Mouse (Mus musculus) heart, embryonic 16.5 days (tissue): ENCODE data around the gene Lmo4. TPM values are rescaled to one million over a fixed set of nuclear protein-coding genes. Genes with fewer than 3 reads are reported as not detected.
A peak's percentile ranks its signal among the peaks of the same experiment; 100 is the strongest.

Experiments used
- ATAC-seq: fragments of 200-750 bp; cut with Nextera tagmentation; replicated peaks from 2 replicates; pipeline ENCODE4 v1.8.0; 2017; ENCODE audit warnings: moderate number of reproducible peaks; ENCODE audit not compliant: insufficient read depth, low FRiP score; ENCODE audit errors: extremely low read depth
- H3K27ac ChIP-seq: fragments of 300-500 bp; sonication (generic); 2 replicates; pipeline ENCODE4 v1.5.1; 2014; ENCODE audit warnings: mild to moderate bottlenecking, low read length, control low read depth, moderate library complexity
- H3K27me3 ChIP-seq: fragments of 300-500 bp; sonication (generic); 2 replicates; pipeline ENCODE4 v1.6.1; 2014; ENCODE audit warnings: low read length, mixed read lengths; ENCODE audit not compliant: control insufficient read depth, insufficient read depth
- H3K36me3 ChIP-seq: fragments of 300-500 bp; sonication (generic); 2 replicates; pipeline ENCODE4 v1.6.1; 2014; ENCODE audit not compliant: control insufficient read depth, insufficient read depth
- H3K4me1 ChIP-seq: fragments of 300-500 bp; sonication (generic); 2 replicates; pipeline ENCODE4 v1.6.1; 2014; ENCODE audit warnings: low read length, mixed read lengths; ENCODE audit not compliant: control insufficient read depth, insufficient read depth
- H3K4me2 ChIP-seq: fragments of 300-500 bp; sonication (generic); 2 replicates; pipeline ENCODE4 v1.6.1; 2014; ENCODE audit warnings: low read depth, mild to moderate bottlenecking, control low read depth, low read length
- H3K4me3 ChIP-seq: fragments of 300-500 bp; sonication (generic); 2 replicates; pipeline ENCODE4 v1.5.1; 2014; ENCODE audit warnings: mild to moderate bottlenecking, control low read depth, low read length
- H3K9ac ChIP-seq: fragments of 300-500 bp; sonication (generic); 2 replicates; pipeline ENCODE4 v1.6.1; 2014; ENCODE audit warnings: low read length, control low read depth
- H3K9me3 ChIP-seq: fragments of 300-500 bp; sonication (generic); replicated peaks from 2 replicates; pipeline ENCODE4 v1.6.1; 2016; ENCODE audit warnings: low read length; ENCODE audit not compliant: control insufficient read depth
- WGBS: fragments of 180-500 bp; shearing (Covaris S2); extraction: QIAGEN DNeasy Blood & Tissue Kit; methylation state at CpG from one replicate; pipeline ENCODE4 v1.1.7; 2014; 5-methylcytosine and 5-hydroxymethylcytosine counted together
- polyA plus RNA-seq: library from polyadenylated mRNA; unstranded; fragments of >200 nt; fragmentation: Nextera tagmentation; extraction: Ambion mirVana; gene quantifications from 2 replicates; pipeline ENCODE4 v1.2.1, GENCODE M21; 2015

Lmo4 gene
- 45.3 and 46.8 TPM in 2 replicates for polyA plus RNA-seq

DNA sequence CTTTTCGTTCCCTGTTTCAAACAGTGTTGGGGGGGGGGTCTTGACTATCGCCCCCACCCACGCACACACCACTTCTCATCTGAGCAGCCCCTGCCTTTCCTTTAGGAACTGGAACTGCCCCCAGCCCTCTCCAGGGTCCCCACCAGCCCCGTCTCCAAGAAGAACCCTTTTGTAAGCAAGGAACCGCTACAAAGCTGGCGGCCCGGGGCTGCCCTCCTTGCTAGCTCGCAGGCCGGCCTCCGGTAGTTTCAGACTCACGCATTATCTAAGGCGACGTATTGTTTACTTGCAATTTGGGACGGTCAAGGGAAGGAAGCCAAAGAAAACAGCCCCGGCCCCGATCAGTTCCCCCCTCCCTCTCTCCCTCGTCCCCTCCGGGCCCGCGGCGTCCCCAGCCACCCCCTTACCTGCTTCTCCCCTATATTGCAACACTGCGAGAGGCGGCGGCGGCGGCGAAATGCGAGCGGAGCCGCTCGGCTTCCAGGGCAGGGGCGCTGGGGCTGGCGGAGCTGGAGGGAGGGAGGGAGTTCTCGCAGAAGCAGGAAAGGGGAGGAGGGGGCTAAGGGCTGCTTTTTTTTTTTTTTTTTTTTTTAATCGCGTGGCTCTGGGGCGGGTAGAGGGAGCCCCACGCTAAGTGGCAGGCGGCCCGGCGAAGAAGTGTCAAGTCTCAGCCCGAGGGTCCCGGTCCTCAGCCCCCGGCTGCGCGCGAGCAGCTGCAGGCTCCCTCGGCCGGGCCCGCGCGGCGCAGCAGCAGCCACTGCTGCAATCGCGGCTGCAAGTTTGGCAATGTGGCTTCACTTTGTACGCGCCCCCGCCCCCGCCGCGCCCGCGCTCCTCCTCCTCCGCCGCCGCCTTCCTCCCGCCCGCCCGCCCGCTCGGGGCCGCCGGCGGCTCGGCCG, at the start of gene Lmo4:
Gene Lmo4 (minus strand): TSS at position 808 of the 899 bp plus-strand sequence.
- Histone ChIP-seq H3K27ac (peak within 1 kb of the TSS; percentile 99), H3K27me3 (no peaks in the 10 kb centered on the region), H3K9ac (peak within 1 kb of the TSS; percentile 93), H3K9me3 (no peaks in the 10 kb centered on the region), H3K4me1 (peaks cover 21% of the 10 kb centered on the region), H3K4me3 (peak within 1 kb of the TSS; percentile 67), H3K4me2 (peak within 1 kb of the TSS; percentile 95), H3K36me3 (peaks cover 3% of the 10 kb centered on the region; the same call in 1 of the 2 replicates)
- WGBS: under 1% methylated on average over 62 of the region's 76 CpGs
- ATAC-seq: peak; percentile 79

DNA sequence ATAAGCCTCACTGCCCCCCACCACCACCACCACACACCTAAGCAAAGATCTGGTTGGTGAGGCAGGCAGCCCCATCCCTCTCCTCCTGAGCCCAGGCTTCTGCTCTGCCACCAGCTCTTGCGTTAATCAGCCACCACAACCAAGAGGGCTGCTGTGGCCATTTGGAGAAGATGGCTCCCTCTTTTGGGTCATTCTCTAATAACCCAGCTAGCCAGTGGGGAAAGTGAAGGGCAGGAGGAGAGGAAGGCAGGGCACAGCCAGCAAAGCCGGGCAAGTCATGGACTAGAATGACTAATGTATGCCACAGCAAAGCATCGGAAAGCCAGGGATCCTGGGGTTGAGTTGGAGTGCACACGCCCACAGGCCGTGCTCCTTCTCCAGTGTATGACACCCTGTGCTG, 49.3 kb upstream of the Lmo4 start:
- no peak overlapping the region for H3K4me3 ChIP-seq
- H3K9me3 ChIP-seq: no peaks in the 10 kb centered on the region
- H3K4me1 ChIP-seq: no peaks in the 10 kb centered on the region
- no peaks in the 10 kb centered on the region for H3K27me3 ChIP-seq
- ATAC-seq: no peak
- 83% methylated on average over 5 of the region's 5 CpGs for WGBS
- no peak overlapping the region for H3K4me2 ChIP-seq
- no peak overlapping the region for H3K9ac ChIP-seq
- no peak overlapping the region for H3K27ac ChIP-seq
- no peaks in the 10 kb centered on the region for H3K36me3 ChIP-seq

DNA sequence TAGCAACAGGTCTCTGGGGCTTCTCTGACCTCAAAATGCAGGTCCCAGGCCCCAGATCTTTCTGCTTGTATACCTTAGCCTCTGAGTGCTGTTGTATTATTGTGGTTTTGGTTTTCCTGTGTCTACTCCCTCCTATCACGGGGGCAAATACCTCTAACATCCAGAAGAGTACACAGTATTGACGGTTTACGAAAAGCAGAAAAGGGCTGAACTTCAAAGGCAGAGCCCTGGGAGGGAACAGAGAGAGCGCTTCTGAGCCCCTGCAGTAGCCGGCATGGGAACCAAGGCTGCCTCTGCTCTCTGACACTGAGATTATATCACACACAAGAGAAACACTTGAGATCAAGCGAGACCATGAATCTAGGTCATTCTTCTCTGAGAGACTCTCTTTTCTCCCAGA, 48.0 kb upstream of the Lmo4 start:
- WGBS: 53% methylated on average over 6 of the region's 6 CpGs
- Histone ChIP-seq H3K36me3 (no peaks in the 10 kb centered on the region), H3K4me1 (no peaks in the 10 kb centered on the region), H3K4me2 (no peak overlapping the region), H3K9ac (no peak overlapping the region), H3K27ac (no peak overlapping the region), H3K4me3 (no peak overlapping the region), H3K9me3 (no peaks in the 10 kb centered on the region), H3K27me3 (no peaks in the 10 kb centered on the region)
- peak; percentile 67 for ATAC-seq

DNA sequence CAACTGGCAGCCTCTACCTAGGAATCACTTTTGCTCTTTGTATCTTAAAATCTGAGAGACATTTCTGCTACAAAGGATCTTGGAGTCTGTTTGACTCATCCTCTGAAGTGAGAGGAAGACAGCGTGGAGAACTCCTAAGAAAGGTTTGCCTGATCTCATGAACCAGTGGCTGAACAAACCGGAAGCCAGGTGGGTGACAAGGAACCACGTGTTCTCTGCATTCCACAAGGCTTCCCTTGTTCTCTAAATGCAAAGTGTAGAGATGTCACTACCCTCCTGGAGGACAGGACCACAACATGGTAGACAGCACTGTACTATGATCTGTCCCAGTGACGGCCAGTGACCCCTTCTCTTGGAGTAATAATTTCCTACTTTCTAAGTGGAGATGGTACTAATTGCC, 47.1 kb upstream of the Lmo4 start:
- Histone ChIP-seq H3K4me1 (no peaks in the 10 kb centered on the region), H3K9me3 (no peaks in the 10 kb centered on the region)

DNA sequence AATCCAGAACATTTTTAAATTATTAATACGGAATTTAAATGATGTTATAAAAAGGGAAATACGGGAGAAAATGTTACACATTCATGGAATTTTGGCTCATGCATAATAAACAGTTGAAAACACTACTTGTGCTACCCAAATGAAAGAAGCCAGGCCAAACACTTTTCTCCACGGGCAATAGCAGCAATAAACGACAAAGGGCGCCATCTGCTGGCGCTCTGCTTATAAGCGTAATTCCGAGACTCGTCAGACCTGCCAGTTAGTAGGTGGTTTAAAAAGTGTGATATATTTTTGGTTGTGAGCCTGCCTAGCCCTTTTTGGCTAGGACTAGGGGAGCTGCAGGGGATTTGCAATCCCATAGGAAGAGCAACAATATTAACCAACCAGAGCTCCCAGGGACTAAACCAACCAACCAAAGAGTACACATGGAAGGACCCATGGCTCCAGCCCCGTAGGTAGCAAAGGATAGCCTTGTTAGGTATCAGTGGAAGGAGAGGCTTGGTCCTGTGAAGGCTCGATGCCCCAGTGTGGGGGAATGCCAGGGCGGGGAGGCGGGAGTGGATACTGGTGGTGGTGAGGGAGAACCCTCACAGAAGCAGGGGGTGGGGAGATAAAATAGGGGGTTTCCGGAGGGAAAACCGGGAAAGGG, 37.1 kb upstream of the Lmo4 start:
- Histone ChIP-seq H3K9ac (no peak overlapping the region), H3K27ac (no peak overlapping the region), H3K4me2 (no peak overlapping the region), H3K27me3 (no peaks in the 10 kb centered on the region; the same call in none of the 2 replicates), H3K36me3 (no peaks in the 10 kb centered on the region), H3K4me3 (no peak overlapping the region), H3K4me1 (no peaks in the 10 kb centered on the region), H3K9me3 (no peaks in the 10 kb centered on the region)
- WGBS: 23% methylated on average over 15 of the region's 15 CpGs
- no peak; the same call in 1 of the 2 replicates for ATAC-seq

More for the DNA sequence above, 47.1 kb upstream of the Lmo4 start:
- ATAC-seq: peak; percentile 32; the same call in 1 of the 2 replicates
- H3K27me3 ChIP-seq: no peaks in the 10 kb centered on the region
- no peak overlapping the region for H3K4me2 ChIP-seq
- 75% methylated on average over 4 of the region's 4 CpGs for WGBS
- no peak overlapping the region for H3K9ac ChIP-seq
- no peaks in the 10 kb centered on the region for H3K36me3 ChIP-seq
- H3K27ac ChIP-seq: no peak overlapping the region
- H3K4me3 ChIP-seq: no peak overlapping the region

DNA sequence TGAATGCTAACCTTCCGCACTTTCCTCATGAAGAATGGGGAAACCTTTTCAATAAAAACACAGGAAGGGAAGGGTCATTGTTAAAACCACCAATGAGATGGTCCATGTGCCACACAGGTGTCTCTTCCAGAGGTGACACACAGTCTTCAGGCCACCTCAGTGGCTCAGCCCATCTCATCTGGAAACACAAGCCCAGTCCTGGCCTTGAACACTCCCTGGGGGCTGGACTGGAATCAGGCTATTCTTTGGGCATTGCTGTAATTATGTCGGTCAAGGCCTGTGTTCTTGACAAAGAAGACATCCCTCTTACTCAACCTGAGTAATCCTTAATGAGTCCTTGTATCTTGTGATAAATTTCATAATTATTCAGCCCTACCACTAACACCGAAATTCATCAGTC, 36.1 kb upstream of the Lmo4 start:
- H3K9me3 ChIP-seq: no peaks in the 10 kb centered on the region
- no peak overlapping the region for H3K27ac ChIP-seq
- no peaks in the 10 kb centered on the region; the same call in none of the 2 replicates for H3K27me3 ChIP-seq
- no peak overlapping the region for H3K4me2 ChIP-seq
- H3K4me3 ChIP-seq: no peak overlapping the region
- no peak overlapping the region for H3K9ac ChIP-seq
- no peak for ATAC-seq
- no peaks in the 10 kb centered on the region for H3K4me1 ChIP-seq
- no peaks in the 10 kb centered on the region for H3K36me3 ChIP-seq
- WGBS: 87% methylated on average over 3 of the region's 3 CpGs

DNA sequence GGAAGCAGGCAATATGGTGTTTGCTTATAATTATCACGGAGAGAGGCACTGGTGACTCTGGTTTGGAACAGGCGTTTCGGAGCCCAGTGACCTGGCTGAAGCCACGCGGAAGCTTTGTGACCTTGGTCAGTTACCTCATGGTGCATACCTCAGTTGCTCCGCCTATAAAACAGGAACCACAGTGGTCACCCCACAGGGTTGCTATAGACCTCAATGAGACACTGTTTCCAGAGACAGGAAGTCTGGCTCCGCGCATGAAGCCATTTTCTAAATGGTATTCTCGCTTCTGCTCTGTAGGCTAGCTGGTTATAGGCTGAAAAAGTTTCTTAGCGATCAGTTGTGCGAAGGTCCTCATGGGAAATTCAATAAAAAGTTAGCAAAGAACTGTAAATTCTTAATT, 33.5 kb upstream of the Lmo4 start:
- H3K9me3 ChIP-seq: no peaks in the 10 kb centered on the region
- H3K27ac ChIP-seq: no peak overlapping the region
- no peak overlapping the region for H3K9ac ChIP-seq
- H3K36me3 ChIP-seq: no peaks in the 10 kb centered on the region
- H3K27me3 ChIP-seq: no peaks in the 10 kb centered on the region; the same call in none of the 2 replicates
- H3K4me2 ChIP-seq: no peak overlapping the region
- ATAC-seq: no peak
- no peaks in the 10 kb centered on the region; the same call in 1 of the 2 replicates for H3K4me1 ChIP-seq
- 94% methylated on average over 11 of the region's 11 CpGs for WGBS
- H3K4me3 ChIP-seq: no peak overlapping the region

DNA sequence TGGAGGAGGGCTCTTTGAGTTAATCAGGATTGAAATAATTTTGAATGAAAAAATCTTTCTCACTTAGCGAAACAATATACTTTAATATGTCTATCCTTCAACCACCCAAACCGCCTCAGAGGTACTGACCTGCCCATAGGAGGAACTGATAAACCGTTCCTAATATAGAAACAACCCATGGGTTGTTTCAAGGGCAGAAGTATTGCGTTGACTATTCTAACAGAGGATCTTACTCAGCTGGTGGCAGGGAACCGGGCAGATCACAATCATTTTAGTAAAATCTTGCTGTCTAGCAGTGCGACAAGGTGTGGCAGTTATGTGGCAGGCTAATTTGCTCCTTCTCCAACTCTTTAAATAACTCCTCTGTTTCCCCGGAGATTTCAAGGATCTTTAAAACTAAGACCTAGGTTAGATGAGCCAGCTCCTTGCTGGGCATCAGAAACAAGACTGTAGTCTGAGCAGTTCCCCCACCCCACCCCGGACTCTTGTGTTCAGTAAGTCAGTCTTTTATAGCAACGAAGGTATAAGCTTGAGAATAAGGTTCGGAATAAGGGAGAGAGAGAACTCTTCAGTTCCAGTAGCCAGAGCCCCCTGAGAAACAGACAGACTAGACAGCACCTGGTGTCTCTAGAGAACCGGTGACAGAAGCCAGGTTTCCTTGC, 27.5 kb upstream of the Lmo4 start:
- no peak for ATAC-seq
- Histone ChIP-seq H3K27ac (0 out of 2 replicates have a peak overlapping the region, but pooled peaks have one; percentile 6), H3K9me3 (no peaks in the 10 kb centered on the region), H3K36me3 (no peaks in the 10 kb centered on the region), H3K4me1 (peaks cover 9% of the 10 kb centered on the region), H3K9ac (no peak overlapping the region), H3K4me2 (peak overlapping the region; percentile 49), H3K4me3 (no peak overlapping the region), H3K27me3 (no peaks in the 10 kb centered on the region)
- WGBS: 44% methylated on average over 11 of the region's 11 CpGs
